Mouse (Mus musculus) CD8-positive naive resting alpha-beta T cell, adult 2 months (primary cell): Measurements from ENCODE around the gene Specc1.

Experiments
- DNase-seq, 2 experiments: peaks; one replicate each; pipeline ENCODE4 v3.0.0; 2022; ENCODE audit warnings: low read depth in 2 of 2, low spot score in 2 of 2

Specc1 gene

DNA sequence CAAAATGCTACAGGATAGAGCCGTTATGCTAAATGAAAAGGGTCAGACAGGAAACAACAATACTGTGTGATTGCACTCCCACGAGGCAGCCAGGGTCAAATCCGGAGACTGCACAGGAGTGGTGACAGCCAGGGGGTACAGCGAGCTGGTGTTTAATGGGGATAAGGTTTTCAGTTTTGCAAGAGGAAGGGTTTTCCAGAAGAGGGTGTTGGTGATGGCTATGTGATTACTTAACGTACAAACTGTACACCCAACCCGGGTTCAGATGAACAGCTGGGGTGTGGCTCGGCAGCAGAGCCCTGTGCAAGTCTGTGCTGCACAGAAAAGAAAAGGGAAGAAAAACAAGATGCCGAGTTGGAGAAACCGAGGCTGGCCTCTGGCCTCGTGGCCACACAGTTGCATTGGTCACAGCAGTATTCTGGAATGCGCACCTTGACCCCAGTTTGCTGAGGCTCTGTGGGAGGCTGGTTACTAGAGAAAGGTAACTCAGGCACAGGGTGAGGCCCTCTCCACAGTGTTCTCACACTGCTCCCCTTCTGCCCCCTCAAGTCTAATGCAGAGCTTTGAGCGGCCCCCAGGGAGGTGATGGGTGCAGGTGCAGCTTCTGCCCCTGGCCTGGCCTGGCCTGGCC, 284.2 kb downstream of the Specc1 start:
- DNase-seq = no peak

DNA sequence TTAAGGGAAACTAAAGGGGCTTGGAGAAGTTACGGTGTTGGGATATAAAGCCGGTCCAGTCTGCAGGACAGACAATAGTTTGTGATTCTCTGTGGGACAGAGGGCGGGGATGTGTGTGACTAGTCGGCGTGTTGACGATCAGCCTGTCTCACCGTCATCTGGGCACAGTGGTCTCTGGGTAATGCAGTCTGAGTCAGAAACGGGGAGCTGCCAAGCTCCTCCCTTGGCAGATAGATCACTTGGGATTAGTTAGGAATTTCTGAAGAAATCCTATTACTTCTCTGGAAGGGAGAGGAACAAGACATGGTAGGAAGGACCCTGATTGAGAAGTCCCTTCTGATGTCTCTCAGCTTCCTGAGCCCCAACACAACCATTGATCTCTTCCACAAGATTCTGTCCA, 287.3 kb downstream of the Specc1 start:
- DNase-seq = no peak

- no peak for DNase-seq
Measured at GRCm38 (mm10) chr11:62244471-62244870, 287.9 kb downstream of the Specc1 start.

DNA sequence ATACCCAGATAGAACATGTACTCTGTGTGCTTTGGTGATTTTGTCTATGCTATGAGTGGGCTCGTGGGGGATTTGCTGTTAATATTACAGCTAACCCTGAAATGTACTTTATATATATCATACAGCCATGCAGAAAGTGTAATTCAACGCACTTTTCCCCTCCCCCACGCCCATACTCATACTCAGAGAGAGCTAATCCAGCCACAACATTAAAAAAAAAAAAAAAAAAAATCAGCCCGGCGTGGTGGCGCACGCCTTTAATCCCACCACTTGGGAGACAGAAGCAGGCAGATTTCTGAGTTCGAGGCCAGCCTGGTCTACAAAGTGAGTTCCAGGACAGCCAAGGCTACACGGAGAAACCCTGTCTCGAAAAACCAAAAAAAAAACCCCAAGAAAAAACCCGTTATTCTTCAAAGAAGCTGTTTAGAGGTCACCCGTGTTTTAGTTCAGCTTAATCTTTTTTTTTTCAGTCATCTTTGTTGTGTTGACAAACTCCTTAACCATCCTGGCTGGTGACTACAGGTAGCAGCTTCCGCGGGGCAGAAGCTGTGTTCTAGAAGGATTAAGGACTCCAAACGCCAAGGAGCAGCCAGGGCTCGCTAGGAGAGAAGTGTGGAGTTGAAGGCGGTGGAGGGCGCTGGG, 291.3 kb downstream of the Specc1 start:
- no peak for DNase-seq

DNA sequence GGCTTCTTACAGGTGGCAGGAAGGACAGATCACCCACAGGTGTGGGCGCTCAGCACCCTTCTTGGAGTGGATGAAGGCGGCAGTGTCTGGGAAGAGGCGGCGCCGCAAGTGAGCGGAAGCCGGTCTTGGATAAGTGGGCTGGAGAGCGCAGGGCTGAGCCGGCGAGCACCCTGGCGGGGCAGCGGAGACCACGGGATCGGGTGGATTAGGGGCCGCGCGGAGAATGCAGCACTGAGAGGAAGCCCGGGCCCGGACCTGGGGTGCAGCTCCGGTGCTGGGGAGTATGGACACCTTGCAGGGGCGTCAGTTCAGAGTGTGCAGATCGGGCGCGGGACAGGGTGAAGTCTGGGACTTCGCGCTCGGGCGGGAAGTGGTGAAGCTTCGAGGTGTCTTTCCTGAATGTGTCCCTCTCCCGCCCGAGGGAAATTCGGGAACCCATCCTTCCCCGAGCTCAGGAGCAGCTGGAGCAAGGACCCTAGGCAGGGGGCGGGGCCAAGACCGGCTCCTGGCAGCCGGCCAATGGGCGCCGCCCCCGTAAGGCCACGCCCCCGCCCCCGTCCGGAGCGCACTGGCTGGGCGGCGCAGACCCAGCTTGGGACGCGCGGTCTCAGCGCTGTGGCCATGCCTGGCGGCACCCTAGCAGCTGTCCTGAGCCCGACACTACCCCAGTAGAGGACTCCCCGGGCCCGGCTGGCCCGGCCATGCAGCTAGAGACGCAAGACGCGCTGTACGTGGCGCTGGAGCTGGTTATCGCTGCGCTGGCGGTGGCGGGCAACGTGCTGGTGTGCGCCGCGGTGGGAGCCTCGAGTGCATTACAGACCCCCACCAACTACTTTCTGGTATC, 292.1 kb downstream of the Specc1 start, which contains the start of gene Adora2b:
Gene Adora2b (plus strand): TSS at position 584 of the 844 bp plus-strand sequence.
- DNase-seq = no peak

DNA sequence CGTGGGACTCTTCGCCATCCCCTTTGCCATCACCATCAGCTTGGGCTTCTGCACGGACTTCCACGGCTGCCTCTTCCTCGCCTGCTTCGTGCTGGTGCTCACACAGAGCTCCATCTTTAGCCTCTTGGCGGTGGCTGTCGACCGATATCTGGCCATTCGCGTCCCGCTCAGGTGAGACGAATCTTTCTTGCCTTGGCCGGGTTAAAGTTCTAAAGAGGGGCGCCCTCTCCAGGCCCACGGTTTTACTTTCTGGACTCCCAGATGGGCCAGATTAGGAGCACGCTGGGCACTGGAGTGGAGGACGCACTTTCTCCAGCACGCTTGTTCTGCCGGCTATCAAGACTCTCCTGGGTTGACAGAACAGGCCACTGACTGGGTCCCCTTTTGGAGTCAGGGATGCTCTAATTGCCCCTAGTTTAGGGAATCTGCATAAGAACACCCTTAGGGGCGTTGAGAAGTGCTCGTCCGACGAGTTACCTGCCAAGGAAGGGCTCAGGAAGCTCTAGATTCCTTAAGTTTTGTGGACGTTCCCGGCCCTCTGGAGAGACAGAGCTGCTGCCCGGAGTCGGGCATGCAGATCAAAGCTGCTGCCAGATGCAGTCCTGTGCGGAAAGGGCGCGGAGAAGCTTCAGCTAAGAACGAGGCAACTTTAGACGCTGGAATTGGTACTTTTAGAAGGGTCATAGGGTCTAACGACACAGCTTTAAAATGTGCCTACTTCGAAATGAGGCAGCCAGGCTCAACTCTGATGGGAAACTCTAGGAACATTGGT, 292.9 kb downstream of the Specc1 start:
- no peak for DNase-seq

- no peak for DNase-seq
Measured at GRCm38 (mm10) chr11:62251047-62251446, 294.5 kb downstream of the Specc1 start.

GRCm38 (mm10) chr11:62253380-62253779, 296.8 kb downstream of the Specc1 start:
- no peak for DNase-seq

DNA sequence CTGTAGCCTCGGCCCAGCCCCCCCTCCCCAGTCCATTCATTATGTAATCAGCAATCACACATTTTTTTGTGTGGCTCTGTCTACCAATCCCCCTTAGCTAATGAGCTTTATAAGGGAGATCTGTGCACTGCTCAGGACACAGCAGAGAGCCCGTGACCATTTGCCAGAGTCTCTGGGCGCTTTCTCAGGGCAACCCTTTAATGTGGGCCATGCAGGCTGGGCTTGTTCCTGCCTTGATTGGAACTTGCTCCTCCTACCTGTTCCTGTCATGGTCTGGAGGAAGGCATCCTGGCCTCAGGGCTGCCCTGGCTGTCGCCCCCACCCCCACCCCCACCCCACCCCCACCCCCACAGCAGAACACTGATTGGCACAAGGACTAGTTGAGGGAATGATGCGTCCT, 302.7 kb downstream of the Specc1 start:
- DNase-seq = no peak

DNA sequence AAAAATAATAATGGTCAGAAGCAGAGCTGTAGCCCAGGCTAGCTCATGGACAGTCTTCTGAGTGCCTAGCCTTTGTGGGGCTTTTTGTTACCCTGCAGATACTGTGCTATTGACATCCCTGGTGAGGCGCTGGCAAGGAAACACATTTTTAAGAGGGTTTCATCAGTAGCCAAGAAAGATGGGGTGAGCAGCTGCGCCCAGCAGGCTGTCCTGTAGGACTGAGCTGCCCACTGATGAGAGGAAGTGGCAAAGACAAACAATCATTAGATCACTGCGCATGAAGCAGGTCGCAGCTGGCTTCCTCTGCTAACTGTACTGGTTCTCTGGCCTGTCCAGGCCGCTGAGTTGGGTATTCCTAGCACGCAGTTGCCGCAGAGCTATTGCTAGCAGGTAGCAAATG, 307.0 kb downstream of the Specc1 start:
- DNase-seq = no peak

DNA sequence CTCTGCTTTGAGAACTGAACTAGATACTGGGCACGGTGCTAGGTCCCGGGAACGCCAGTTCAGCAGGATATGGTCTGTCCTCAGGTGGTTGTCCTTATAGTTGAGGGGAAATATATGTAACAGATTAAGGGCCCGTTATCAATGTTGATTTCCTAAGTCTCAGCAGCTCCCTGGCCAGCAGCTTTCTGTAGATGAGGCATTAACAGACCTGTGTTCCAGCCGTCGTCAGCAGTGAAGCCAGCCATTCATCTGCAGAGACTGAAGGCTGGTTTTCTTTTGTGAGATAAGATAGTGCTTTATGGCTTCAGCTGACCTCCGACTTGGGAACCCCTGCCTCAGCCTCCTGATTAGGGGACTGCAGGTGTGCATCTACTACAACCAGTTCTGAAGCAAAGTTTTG, 307.5 kb downstream of the Specc1 start:
- DNase-seq = no peak

- DNase-seq = no peak
Measured at GRCm38 (mm10) chr11:62265642-62266041, 309.1 kb downstream of the Specc1 start.

DNA sequence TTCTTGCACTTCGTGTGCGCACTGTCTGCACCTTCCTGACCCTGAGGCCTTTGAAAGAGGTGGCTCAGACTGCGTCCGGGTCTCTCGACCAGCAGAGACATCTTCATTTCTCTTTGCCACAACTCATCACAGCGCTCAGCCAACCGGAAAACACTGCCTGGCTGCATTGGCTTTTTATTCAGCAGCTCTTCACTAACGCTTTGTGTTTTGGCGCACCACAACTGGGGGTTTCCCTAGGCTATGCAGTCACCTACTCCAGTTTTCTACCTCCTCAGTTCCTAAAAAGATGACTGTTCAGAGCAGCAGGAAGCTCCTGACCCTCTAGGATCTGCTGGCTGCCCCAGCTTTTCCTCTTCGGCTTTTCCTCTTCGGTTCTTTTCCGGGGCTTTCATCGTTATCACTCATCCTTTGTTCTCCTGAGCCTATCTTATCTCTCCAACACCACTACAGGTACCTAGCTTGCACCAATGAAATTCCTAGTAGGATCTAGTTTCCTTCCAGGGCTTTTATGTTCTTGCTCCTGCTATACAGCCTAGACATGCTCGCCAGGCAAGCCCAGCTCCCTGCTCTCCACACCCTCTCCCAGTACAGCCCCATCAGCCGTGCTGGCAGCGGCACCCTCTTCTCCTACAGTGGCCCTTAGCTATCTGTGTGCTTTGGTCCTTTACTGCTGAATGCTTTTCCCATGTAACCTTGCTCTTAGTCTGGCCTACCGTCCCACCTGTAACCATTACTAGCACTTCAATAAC, 310.1 kb downstream of the Specc1 start:
- no peak for DNase-seq

DNA sequence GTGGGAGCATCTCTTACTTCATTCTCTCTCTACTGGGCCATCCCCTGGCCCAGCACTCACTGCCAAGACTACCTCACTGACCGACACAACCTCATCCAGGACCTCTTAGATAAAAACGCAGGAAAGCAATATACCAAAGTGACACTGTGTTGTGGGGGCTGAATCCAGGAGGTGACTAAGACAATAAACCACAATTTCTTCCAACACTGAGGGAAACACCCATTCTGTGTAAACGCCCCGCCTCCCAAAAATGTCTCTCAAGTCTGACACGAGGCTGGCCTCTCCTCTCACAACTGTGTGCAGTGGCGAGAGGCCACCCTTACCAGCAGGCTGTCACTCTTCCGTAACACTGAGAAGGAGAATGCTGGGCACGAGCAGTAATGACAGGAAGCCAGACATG, 311.8 kb downstream of the Specc1 start:
- DNase-seq = no peak

GRCm38 (mm10) chr11:62269097-62269496, 312.5 kb downstream of the Specc1 start:
- no peak for DNase-seq

- no peak for DNase-seq
Measured at GRCm38 (mm10) chr11:62270851-62271250, 314.3 kb downstream of the Specc1 start.
